Mouse (Mus musculus): ENCODE measurements around the gene Akr1c21. TPM values are rescaled to one million over a fixed set of nuclear protein-coding genes. Genes with fewer than 3 reads are reported as not detected.

Gene Akr1c21
- polyA plus RNA-seq, 1 experiment from 2014 or later: not detected

DNA sequence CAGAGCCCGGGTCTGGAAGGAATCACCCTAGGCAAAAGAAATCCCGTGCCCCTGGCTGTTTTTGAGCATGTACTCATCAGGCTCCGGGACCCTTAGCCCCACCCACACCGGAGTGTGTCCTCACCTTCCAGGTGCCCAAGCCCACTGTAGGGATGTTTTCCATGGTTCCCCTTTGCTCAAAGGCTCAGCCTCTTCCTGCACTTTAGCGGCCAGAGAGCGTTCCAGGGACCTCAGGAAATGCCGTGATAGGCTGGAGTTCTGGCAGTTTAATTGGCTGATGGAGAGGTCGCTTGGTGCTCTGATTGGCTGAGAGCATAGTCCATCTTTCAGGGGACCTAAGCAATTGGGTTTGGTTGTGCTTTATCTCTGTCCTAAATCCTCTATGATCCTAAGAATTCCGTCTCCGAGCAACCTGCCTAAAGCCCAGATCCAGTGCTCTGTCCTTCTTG is 35.1 kb downstream of the Akr1c21 start, which contains the start of gene Akr1e1:
TSS of gene Akr1e1 (minus strand) at position 214 of the 449 bp plus-strand sequence.
- peak within 1 kb of the TSS; percentile 56 to 84 for H3K4me3 ChIP-seq (ENCODE audit: control insufficient read depth in 1 of 2, insufficient read depth in 1 of 2, low read depth in 1 of 2, low read length in 2 of 2)
- 3% methylated on average over 10 of the region's 10 CpGs for WGBS
- peak within 1 kb of the TSS; percentile 82 for H3K9ac ChIP-seq (ENCODE audit: low read length)
- H3K4me1 ChIP-seq (ENCODE audit: control insufficient read depth in 2 of 2, insufficient read depth in 2 of 2, low read length in 2 of 2): no peaks in the 10 kb centered on the region
- H3K27ac ChIP-seq (replicated peaks in 1 of 2; ENCODE audit: control insufficient read depth in 1 of 2, insufficient read depth in 1 of 2, low read depth in 2 of 2, low read length in 2 of 2): peak within 1 kb of the TSS; percentile 64 to 66; a peak in 3 of 4 replicates
- no peaks in the 10 kb centered on the region for H3K27me3 ChIP-seq (ENCODE audit: control insufficient read depth, insufficient read depth, low read length)
- no peaks in the 10 kb centered on the region for H3K9me3 ChIP-seq (ENCODE audit: control insufficient read depth, low read length)
- H3K4me2 ChIP-seq (ENCODE audit: low read length): peak within 1 kb of the TSS; percentile 67
- ATAC-seq (ENCODE audit: insufficient number of reproducible peaks, insufficient read depth, low FRiP score, low read depth): peak; percentile 100
- H3K36me3 ChIP-seq (ENCODE audit: control insufficient read depth, insufficient read depth, low read length): no peaks in the 10 kb centered on the region; the same call in 1 of the 2 replicates

DNA sequence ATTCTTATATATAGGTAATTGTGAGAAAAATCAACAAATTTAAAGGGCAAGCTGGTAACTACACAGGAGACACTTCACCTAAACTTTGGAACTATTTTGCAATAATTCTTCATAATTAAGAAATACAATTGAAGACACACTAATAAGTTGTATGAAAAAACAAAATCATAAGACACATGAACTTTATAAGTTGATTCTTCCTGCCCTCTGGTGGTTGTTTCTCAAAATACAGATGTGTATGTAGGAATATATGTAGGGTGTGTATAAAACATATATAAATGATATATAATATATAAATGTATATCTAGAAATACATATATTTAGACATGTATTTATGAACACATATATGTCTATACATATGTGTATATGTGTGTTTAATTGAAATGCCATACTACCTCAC is 37.0 kb downstream of the Akr1c21 start:
- Histone ChIP-seq H3K9me3 (ENCODE audit: control insufficient read depth, low read length) (no peaks in the 10 kb centered on the region), H3K4me1 (ENCODE audit: control insufficient read depth in 2 of 2, insufficient read depth in 2 of 2, low read length in 2 of 2) (no peaks in the 10 kb centered on the region), H3K36me3 (ENCODE audit: control insufficient read depth, insufficient read depth, low read length) (no peaks in the 10 kb centered on the region; the same call in 1 of the 2 replicates), H3K4me2 (ENCODE audit: low read length) (no peak overlapping the region), H3K27me3 (ENCODE audit: control insufficient read depth, insufficient read depth, low read length) (no peaks in the 10 kb centered on the region), H3K27ac (replicated peaks in 1 of 2; ENCODE audit: control insufficient read depth in 1 of 2, insufficient read depth in 1 of 2, low read depth in 2 of 2, low read length in 2 of 2) (no peak overlapping the region), H3K9ac (ENCODE audit: low read length) (no peak overlapping the region), H3K4me3 (ENCODE audit: control insufficient read depth in 1 of 2, insufficient read depth in 1 of 2, low read depth in 1 of 2, low read length in 2 of 2) (no peak overlapping the region)
- ATAC-seq (ENCODE audit: insufficient number of reproducible peaks, insufficient read depth, low FRiP score, low read depth): no peak

Other genes starting within 250 kb of the Akr1c21 start
- not detected in 2 replicates for gene Akr1c6, start 139.8 kb upstream of the Akr1c21 start, polyA plus RNA-seq (2014; fragmentation: Nextera tagmentation; extraction: Ambion mirVana)
- gene Akr1c20, start 50.7 kb upstream of the Akr1c21 start, polyA plus RNA-seq (2014; fragmentation: Nextera tagmentation; extraction: Ambion mirVana): not detected in 2 replicates
- 44.9 and 49.5 TPM in 2 replicates for gene Akr1e1, start 35.1 kb downstream of the Akr1c21 start, polyA plus RNA-seq (2014; fragmentation: Nextera tagmentation; extraction: Ambion mirVana)

Measured in heart, embryonic 14.5 days (tissue).